13 mouse cellular contexts compared by ENCODE assay signal in the genomic region with DNA sequence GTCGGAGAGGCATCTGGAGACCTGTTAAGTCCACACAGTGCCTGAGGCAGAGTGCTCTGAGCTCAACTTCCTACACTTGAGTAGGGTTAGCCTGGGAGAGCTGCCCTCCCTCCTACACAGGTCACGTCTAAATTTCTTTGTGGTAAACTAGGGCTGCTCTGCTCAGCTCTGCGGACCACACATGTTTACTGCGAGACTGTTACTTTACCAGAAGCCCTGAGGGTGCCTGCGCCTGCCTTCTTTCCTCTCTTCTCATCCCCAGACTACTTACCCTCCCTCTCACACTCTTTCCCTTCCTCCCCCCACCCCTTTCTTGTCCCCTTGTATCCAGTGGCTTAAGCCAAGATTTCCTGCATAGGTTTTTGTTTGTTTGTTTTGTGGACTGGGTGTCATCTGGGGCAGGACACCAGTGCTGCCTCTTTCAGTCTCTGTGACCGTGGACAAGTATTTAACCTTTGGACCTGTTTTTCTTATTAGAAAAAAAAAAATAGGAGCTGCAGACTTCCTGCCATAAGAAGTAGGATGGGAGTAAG.
DNase-seq lines count a peak whose midpoint lies in the region; ATAC-seq lines count a peak whose summit lies in the region.
"Had no signal": no experiment of that assay in that cellular context is flagged by ENCODE, and none has a peak within 500 bp of the region (broad histone marks: within the 10 kb centered on the region; RNA-seq: fewer than 3 reads in every experiment).

No protein-coding gene starts in this region.

- no peaks in the 10 kb centered on the region for H3K36me3 ChIP-seq in midbrain, embryonic 10.5 days
- H3K36me3 ChIP-seq in midbrain, embryonic 15.5 days (replicated peaks) = no peaks in the 10 kb centered on the region
- no peaks in the 10 kb centered on the region for H3K36me3 ChIP-seq in intestine, embryonic 15.5 days
- H3K36me3 ChIP-seq in hindbrain, embryonic 12.5 days = no peaks in the 10 kb centered on the region
- H3K36me3 ChIP-seq: embryonic facial prominence, embryonic 13.5 days; neural tube, embryonic 12.5 days had no signal

- H3K9ac ChIP-seq in midbrain, embryonic 15.5 days = no peak overlapping the region
- no peak overlapping the region for H3K9ac ChIP-seq in intestine, embryonic 15.5 days
- no peak overlapping the region for H3K9ac ChIP-seq in hindbrain, embryonic 12.5 days
- H3K9ac ChIP-seq: embryonic facial prominence, embryonic 13.5 days; liver, embryonic 14.5 days; neural tube, embryonic 12.5 days had no signal

- ATAC-seq in midbrain, embryonic 15.5 days (replicated peaks) = no peak
- peak; percentile 56; the same call in 1 of the 2 replicates for ATAC-seq in intestine, embryonic 15.5 days
- no peak for ATAC-seq in hindbrain, embryonic 12.5 days (ENCODE audit: low FRiP score)
- no peak for ATAC-seq in inflammation-experienced regulatory T-cells, adult 6 months

- no peaks in the 10 kb centered on the region for H3K27me3 ChIP-seq in midbrain, embryonic 10.5 days (ENCODE audit: low read depth, poor library complexity, severe bottlenecking)
- no peaks in the 10 kb centered on the region for H3K27me3 ChIP-seq in midbrain, embryonic 15.5 days (replicated peaks)
- H3K27me3 ChIP-seq in intestine, embryonic 15.5 days (replicated peaks) = no peaks in the 10 kb centered on the region
- no peaks in the 10 kb centered on the region for H3K27me3 ChIP-seq in hindbrain, embryonic 12.5 days
- H3K27me3 ChIP-seq: embryonic facial prominence, embryonic 13.5 days; neural tube, embryonic 12.5 days had no signal

- 58% methylated on average over 6 of the region's 6 CpGs for WGBS in midbrain, embryonic 10.5 days
- WGBS in midbrain, embryonic 15.5 days = 63% methylated on average over 6 of the region's 6 CpGs
- WGBS in intestine, embryonic 15.5 days = 21% methylated on average over 6 of the region's 6 CpGs
- 50% methylated on average over 6 of the region's 6 CpGs for WGBS in hindbrain, embryonic 12.5 days

- H3K4me2 ChIP-seq in midbrain, embryonic 15.5 days = no peak overlapping the region
- 0 out of 2 replicates have a peak overlapping the region, but pooled peaks have one; percentile 6 for H3K4me2 ChIP-seq in intestine, embryonic 15.5 days (replicated peaks)
- no peak overlapping the region for H3K4me2 ChIP-seq in hindbrain, embryonic 12.5 days (replicated peaks)
- H3K4me2 ChIP-seq: embryonic facial prominence, embryonic 13.5 days; neural tube, embryonic 12.5 days had no signal

- peaks cover 10% of the 10 kb centered on the region; the same call in 1 of the 2 replicates for H3K4me1 ChIP-seq in midbrain, embryonic 10.5 days
- no peaks in the 10 kb centered on the region for H3K4me1 ChIP-seq in midbrain, embryonic 15.5 days
- peaks cover 12% of the 10 kb centered on the region for H3K4me1 ChIP-seq in intestine, embryonic 15.5 days (replicated peaks)
- 0 out of 2 replicates have a peak, but pooled peaks cover 3% of the 10 kb centered on the region for H3K4me1 ChIP-seq in hindbrain, embryonic 12.5 days

- no peak for DNase-seq in midbrain, embryonic 10.5 days (ENCODE audit: low spot score)
- DNase-seq in kidney, postnatal 10 days = peak; percentile 42
- DNase-seq in retina, postnatal 1 day = no peak
- DNase-seq: adrenal gland, postnatal 14 days; cerebellum, adult 18-20 months; heart, postnatal 14 days had no signal

- H3K4me3 ChIP-seq in midbrain, embryonic 10.5 days = no peak overlapping the region
- H3K4me3 ChIP-seq in midbrain, embryonic 15.5 days = no peak overlapping the region
- H3K4me3 ChIP-seq in intestine, embryonic 15.5 days (replicated peaks) = no peak overlapping the region
- H3K4me3 ChIP-seq in hindbrain, embryonic 12.5 days = no peak overlapping the region
- H3K4me3 ChIP-seq: embryonic facial prominence, embryonic 13.5 days; neural tube, embryonic 12.5 days had no signal

- 0 out of 2 replicates have a peak overlapping the region, but pooled peaks have one; percentile 9 for H3K27ac ChIP-seq in midbrain, embryonic 10.5 days (replicated peaks)
- no peak overlapping the region for H3K27ac ChIP-seq in midbrain, embryonic 15.5 days
- 0 out of 2 replicates have a peak overlapping the region, but pooled peaks have one; percentile 17 for H3K27ac ChIP-seq in intestine, embryonic 15.5 days
- H3K27ac ChIP-seq in hindbrain, embryonic 12.5 days = no peak overlapping the region
- H3K27ac ChIP-seq: embryonic facial prominence, embryonic 13.5 days; liver, embryonic 14.5 days; neural tube, embryonic 12.5 days had no signal

- H3K9me3 ChIP-seq in midbrain, embryonic 10.5 days (replicated peaks) = no peaks in the 10 kb centered on the region
- H3K9me3 ChIP-seq in midbrain, embryonic 15.5 days = no peaks in the 10 kb centered on the region
- H3K9me3 ChIP-seq in intestine, embryonic 15.5 days = no peaks in the 10 kb centered on the region
- H3K9me3 ChIP-seq in hindbrain, embryonic 12.5 days (replicated peaks) = no peaks in the 10 kb centered on the region
- H3K9me3 ChIP-seq: embryonic facial prominence, embryonic 13.5 days; neural tube, embryonic 12.5 days had no signal

Comparison
In these comparisons a context has a peak if more than half of its experiments do, and no peak if none do; other contexts are left out.
1. H3K27ac ChIP-seq: peak in midbrain, embryonic 10.5 days (single experiment) and intestine, embryonic 15.5 days (single experiment); none in midbrain, embryonic 15.5 days (single experiment) and hindbrain, embryonic 12.5 days (single experiment).